Mouse (Mus musculus): ENCODE data around the gene Pear1.
"Not testable (repeated sequence)": the region's sequence is repeated elsewhere in the genome, so short reads cannot be mapped to it uniquely, and the experiment has no call there.

The Pear1 gene

DNA sequence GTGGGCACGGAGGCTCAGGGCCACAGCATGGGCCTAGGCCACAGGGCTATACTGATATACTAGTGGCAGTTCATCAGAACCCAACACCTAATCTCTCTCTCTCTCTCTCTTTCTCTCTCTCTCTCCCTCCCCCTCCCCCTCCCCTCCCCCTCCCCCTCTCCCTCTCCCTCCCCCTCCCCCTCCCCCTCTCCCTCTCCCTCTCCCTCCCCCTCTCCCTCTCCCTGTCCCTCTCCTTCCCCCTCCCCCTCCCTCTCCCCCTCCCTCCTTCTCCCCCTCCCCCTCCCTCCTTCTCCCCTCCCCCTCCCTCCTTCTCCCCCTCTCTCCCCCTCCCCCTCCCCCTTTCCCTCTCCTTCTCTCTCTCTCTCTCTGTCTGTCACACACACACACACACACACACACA is at the start of gene Pear1:
Pear1 (minus strand) TSS at position 101 of the 400 bp plus-strand sequence.
- H3K4me1 ChIP-seq (replicated peaks; ENCODE audit: low read depth, low read length); H3K9me3 ChIP-seq (ENCODE audit: low read length); H3K4me3 ChIP-seq (replicated peaks; ENCODE audit: low read length); H3K36me3 ChIP-seq (ENCODE audit: insufficient read depth, low read length): not testable (repeated sequence)
- H3K27me3 ChIP-seq (ENCODE audit: insufficient read depth, low read length), result peaks cover 47% of the 10 kb centered on the region

DNA sequence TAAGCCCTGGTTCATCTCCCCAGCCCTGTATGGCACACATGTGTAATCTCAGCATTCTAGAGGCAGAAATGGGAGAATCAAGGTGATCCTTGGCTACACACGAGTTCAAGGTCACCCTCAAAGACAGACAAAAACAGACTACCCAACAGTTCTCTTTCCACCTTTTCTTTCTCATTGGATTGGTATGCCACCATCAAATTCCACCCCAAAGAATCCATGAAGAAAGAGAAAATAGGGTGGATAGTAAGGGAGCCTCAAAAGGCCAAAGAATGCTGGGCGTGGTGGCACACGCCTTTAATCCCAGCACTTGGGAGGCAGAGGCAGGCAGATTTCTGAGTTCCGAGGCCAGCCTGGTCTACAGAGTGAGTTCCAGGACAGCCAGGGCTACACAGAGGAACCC is 40.0 kb upstream of the Pear1 start:
- H3K4me3 ChIP-seq (replicated peaks; ENCODE audit: low read length); H3K9me3 ChIP-seq (ENCODE audit: low read length); H3K27me3 ChIP-seq (ENCODE audit: insufficient read depth, low read length): not testable (repeated sequence)
- H3K36me3 ChIP-seq (ENCODE audit: insufficient read depth, low read length), result peaks cover 95% of the 10 kb centered on the region
- H3K4me1 ChIP-seq (replicated peaks; ENCODE audit: low read depth, low read length), result peaks cover 75% of the 10 kb centered on the region

DNA sequence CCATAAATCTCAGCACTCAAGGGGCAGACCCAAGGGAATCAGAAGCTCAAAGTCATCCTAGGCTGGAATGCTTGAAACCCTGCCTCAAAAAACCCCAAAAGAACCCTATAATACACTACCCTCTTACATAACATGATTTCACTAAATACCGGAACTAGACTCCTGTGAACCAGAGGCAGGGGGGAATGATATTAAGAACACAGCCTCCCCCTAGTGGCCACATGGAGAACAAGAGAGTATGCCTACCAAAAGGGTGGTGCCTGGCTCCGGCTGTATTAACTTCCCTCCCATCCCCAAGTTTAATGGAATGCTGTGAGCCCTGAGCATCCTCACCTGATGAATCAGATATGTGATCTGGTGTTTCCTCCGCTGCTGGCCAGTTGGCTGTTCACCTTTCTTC is 35.7 kb upstream of the Pear1 start:
- Histone ChIP-seq H3K9me3 (ENCODE audit: low read length) (no peaks in the 10 kb centered on the region), H3K4me1 (replicated peaks; ENCODE audit: low read depth, low read length) (peaks cover 52% of the 10 kb centered on the region), H3K36me3 (ENCODE audit: insufficient read depth, low read length) (peaks cover 83% of the 10 kb centered on the region), H3K27me3 (ENCODE audit: insufficient read depth, low read length) (no peaks in the 10 kb centered on the region), H3K4me3 (replicated peaks; ENCODE audit: low read length) (no peak overlapping the region)
- TF ChIP-seq POU5F1 (IDR thresholded peaks at IDR 0.05; ENCODE audit: borderline replicate concordance, low read length) (no peak), CTCF (conservative IDR thresholded peaks at IDR 0.05; ENCODE audit: low read length) (peak; percentile 94), NANOG (IDR thresholded peaks at IDR 0.05; ENCODE audit: borderline replicate concordance, low read length) (no peak)

DNA sequence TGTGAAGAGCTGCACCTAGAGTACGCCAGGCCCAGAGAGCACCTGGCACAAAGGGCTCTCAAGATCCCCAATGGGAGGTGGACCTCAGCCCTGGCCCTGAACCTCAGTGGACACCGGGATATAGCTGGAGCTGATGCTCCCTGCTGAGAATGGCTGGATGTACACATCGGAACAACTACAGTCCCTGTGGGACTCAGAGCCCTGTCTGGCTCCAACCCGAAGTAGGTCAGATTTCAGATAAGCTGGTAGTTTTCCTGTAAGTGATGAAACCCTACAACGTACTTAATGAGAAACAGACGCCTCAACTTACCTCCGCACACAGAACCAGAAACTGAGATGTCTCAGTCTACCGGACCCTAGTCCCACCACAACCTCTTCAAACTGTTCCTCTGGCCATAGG is 33.6 kb upstream of the Pear1 start:
- peaks cover 36% of the 10 kb centered on the region for H3K4me1 ChIP-seq (replicated peaks; ENCODE audit: low read depth, low read length)
- TF ChIP-seq POU5F1 (IDR thresholded peaks at IDR 0.05; ENCODE audit: borderline replicate concordance, low read length) (no peak), CTCF (conservative IDR thresholded peaks at IDR 0.05; ENCODE audit: low read length) (no peak), NANOG (IDR thresholded peaks at IDR 0.05; ENCODE audit: borderline replicate concordance, low read length) (no peak)
- no peaks in the 10 kb centered on the region for H3K9me3 ChIP-seq (ENCODE audit: low read length)
- no peak overlapping the region for H3K4me3 ChIP-seq (replicated peaks; ENCODE audit: low read length)
- H3K27me3 ChIP-seq (ENCODE audit: insufficient read depth, low read length), result peaks cover 5% of the 10 kb centered on the region; the same call in 1 of the 2 replicates
- peaks cover 65% of the 10 kb centered on the region for H3K36me3 ChIP-seq (ENCODE audit: insufficient read depth, low read length)

DNA sequence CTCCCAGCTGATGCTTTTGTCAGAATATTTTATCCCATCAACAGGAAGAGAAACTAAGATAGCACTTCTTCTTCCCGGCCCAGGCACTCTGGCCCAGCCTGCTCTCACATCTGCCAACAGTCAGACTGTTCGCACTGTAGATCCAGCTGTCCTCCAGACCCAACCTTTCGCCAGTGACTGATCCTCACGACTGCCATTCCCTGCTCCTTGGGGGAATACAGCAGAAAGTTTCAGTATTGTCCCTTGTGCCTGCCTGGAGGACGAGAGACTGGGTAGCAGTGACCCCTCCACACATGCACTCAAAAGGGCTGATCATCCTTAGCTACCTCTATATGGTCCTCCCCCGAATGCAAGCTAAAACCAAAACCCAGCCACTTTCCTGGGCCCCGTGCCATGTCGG is 31.8 kb upstream of the Pear1 start:
- peaks cover 49% of the 10 kb centered on the region for H3K36me3 ChIP-seq (ENCODE audit: insufficient read depth, low read length)
- peaks cover 5% of the 10 kb centered on the region; the same call in 1 of the 2 replicates for H3K27me3 ChIP-seq (ENCODE audit: insufficient read depth, low read length)
- TF ChIP-seq NANOG (IDR thresholded peaks at IDR 0.05; ENCODE audit: borderline replicate concordance, low read length), result no peak
- TF ChIP-seq CTCF (conservative IDR thresholded peaks at IDR 0.05; ENCODE audit: low read length), result no peak
- no peak for TF ChIP-seq POU5F1 (IDR thresholded peaks at IDR 0.05; ENCODE audit: borderline replicate concordance, low read length)
- no peak overlapping the region for H3K4me3 ChIP-seq (replicated peaks; ENCODE audit: low read length)
- H3K9me3 ChIP-seq (ENCODE audit: low read length), result no peaks in the 10 kb centered on the region
- peaks cover 39% of the 10 kb centered on the region for H3K4me1 ChIP-seq (replicated peaks; ENCODE audit: low read depth, low read length)

DNA sequence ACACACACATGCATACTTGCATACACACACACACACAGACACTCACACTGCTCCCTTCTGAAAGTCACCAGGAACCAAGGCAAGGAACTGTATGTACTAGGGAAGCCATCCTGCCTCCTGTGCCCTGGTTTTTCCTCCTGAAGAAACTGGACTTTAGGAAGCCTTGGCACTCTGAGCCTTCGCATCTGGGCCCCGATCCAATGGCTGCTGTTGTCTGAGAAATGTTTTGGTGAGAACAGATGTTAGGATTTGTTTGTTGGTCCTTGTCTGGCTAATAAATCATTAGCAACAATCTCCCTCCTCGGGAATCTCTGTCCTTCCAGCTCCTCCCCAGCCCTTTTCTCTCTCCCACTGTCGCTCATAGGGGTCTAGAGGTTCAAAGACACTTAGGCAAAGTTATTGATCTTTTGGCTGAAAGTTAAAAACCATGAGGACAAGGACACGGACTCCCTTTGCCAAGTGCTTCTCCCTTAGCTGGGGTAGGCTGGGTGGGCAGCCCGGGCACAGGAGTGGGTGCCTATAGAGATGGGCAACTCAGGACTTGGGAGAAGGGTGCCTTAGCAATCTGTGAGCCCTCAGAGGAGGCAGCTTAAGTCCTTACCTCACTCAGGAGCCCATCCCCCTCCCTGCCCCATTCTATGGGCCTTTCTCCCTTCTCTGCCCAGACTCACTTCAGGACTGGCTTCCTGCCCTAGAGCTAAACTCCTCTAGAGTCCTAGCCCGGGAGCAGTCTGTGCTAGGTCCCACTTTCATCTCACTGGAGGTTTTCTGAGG is 30.9 kb upstream of the Pear1 start:
- TF ChIP-seq NANOG (IDR thresholded peaks at IDR 0.05; ENCODE audit: borderline replicate concordance, low read length), result no peak
- TF ChIP-seq CTCF (conservative IDR thresholded peaks at IDR 0.05; ENCODE audit: low read length), result no peak
- TF ChIP-seq POU5F1 (IDR thresholded peaks at IDR 0.05; ENCODE audit: borderline replicate concordance, low read length), result no peak
- peaks cover 30% of the 10 kb centered on the region for H3K4me1 ChIP-seq (replicated peaks; ENCODE audit: low read depth, low read length)
- no peak overlapping the region for H3K4me3 ChIP-seq (replicated peaks; ENCODE audit: low read length)
- peaks cover 12% of the 10 kb centered on the region; the same call in 1 of the 2 replicates for H3K27me3 ChIP-seq (ENCODE audit: insufficient read depth, low read length)
- H3K36me3 ChIP-seq (ENCODE audit: insufficient read depth, low read length), result peaks cover 39% of the 10 kb centered on the region
- no peaks in the 10 kb centered on the region for H3K9me3 ChIP-seq (ENCODE audit: low read length)

DNA sequence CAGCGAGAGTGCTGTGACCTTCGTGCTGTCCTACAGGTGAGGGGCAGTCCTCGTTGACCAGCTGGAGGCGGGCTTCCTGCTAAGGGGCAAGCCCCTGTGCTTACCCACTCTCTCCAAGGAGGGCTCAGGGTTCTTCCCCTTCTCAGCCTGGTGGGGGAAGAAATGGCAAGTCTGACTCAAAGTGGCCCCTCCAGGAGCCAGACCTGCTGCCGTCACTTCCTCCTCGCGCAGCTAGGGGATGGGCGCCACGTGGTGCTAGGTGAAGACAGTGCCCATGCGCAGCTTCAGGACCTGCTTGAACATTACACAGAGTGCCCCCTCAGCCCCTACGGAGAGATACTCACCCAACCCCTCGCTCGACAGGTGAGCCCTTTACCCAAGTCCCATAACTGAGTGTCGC is 25.0 kb upstream of the Pear1 start:
- TF ChIP-seq POU5F1 (IDR thresholded peaks at IDR 0.05; ENCODE audit: borderline replicate concordance, low read length) (no peak), NANOG (IDR thresholded peaks at IDR 0.05; ENCODE audit: borderline replicate concordance, low read length) (no peak), CTCF (conservative IDR thresholded peaks at IDR 0.05; ENCODE audit: low read length) (no peak)
- Histone ChIP-seq H3K4me1 (replicated peaks; ENCODE audit: low read depth, low read length) (peaks cover 13% of the 10 kb centered on the region), H3K4me3 (replicated peaks; ENCODE audit: low read length) (no peak overlapping the region), H3K9me3 (ENCODE audit: low read length) (no peaks in the 10 kb centered on the region), H3K36me3 (ENCODE audit: insufficient read depth, low read length) (no peaks in the 10 kb centered on the region), H3K27me3 (ENCODE audit: insufficient read depth, low read length) (peaks cover 45% of the 10 kb centered on the region)

DNA sequence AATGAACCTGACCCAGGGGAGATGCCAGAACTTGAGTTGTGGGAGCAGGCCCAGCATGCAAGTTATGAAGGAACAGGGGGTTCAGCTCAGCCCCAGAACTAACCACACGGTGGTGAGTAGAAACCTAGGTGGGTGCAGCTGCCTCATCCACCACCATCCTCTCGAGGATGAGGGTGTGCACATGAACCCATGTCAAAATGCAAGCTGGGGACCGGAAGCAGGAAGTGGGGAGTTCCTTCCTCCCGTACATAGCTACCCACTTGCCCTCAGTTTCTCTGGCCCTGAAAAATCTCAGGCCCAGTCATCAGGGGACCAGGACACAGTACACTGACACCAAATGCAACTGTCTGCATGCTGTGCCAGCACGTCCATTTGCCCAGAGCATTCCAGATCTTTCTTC is 23.6 kb upstream of the Pear1 start:
- H3K9me3 ChIP-seq (ENCODE audit: low read length), result no peaks in the 10 kb centered on the region
- H3K4me3 ChIP-seq (replicated peaks; ENCODE audit: low read length), result no peak overlapping the region
- peaks cover 40% of the 10 kb centered on the region for H3K27me3 ChIP-seq (ENCODE audit: insufficient read depth, low read length)
- H3K4me1 ChIP-seq (replicated peaks; ENCODE audit: low read depth, low read length), result peaks cover 12% of the 10 kb centered on the region
- no peaks in the 10 kb centered on the region for H3K36me3 ChIP-seq (ENCODE audit: insufficient read depth, low read length)
- TF ChIP-seq NANOG (IDR thresholded peaks at IDR 0.05; ENCODE audit: borderline replicate concordance, low read length), result no peak
- TF ChIP-seq CTCF (conservative IDR thresholded peaks at IDR 0.05; ENCODE audit: low read length), result no peak
- no peak for TF ChIP-seq POU5F1 (IDR thresholded peaks at IDR 0.05; ENCODE audit: borderline replicate concordance, low read length)

DNA sequence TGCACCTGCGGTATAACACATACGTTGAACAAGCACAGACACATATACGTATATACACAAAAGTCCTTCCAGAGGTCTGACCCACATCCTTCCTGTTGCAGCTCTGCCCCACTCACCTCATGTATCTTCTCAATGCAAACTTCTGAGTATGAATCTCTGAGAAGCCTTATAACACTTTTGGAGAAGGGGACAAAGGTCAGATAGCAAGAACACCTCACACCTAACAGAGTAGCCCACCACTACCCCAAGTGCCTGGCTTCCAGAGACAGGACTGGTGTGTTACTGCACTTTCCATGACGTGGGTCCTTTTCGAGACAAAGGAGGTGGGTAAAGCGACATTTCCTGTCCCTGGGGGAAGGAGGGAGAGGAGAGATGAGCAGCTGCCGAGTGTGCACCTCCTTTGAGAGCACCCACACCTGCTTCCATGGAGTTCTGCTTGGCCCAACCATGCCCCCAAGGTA is 22.6 kb upstream of the Pear1 start, which contains the start of gene Sh2d2a:
Sh2d2a (plus strand) TSS at position 106 of the 461 bp plus-strand sequence.
- TF ChIP-seq POU5F1 (IDR thresholded peaks at IDR 0.05; ENCODE audit: borderline replicate concordance, low read length), result no peak
- TF ChIP-seq CTCF (conservative IDR thresholded peaks at IDR 0.05; ENCODE audit: low read length), result no peak
- no peak for TF ChIP-seq NANOG (IDR thresholded peaks at IDR 0.05; ENCODE audit: borderline replicate concordance, low read length)
- H3K36me3 ChIP-seq (ENCODE audit: insufficient read depth, low read length), result no peaks in the 10 kb centered on the region
- H3K4me1 ChIP-seq (replicated peaks; ENCODE audit: low read depth, low read length), result peaks cover 2% of the 10 kb centered on the region
- no peak within 1 kb of the TSS for H3K4me3 ChIP-seq (replicated peaks; ENCODE audit: low read length)
- H3K27me3 ChIP-seq (ENCODE audit: insufficient read depth, low read length), result peaks cover 40% of the 10 kb centered on the region
- no peaks in the 10 kb centered on the region for H3K9me3 ChIP-seq (ENCODE audit: low read length)
